Mouse (Mus musculus) T-helper 2 cell (primary cell): Measurements from ENCODE around the gene Wdr18.

ENCODE experiments used
- in situ Hi-C: fragments of 300-600 bp; cut with MboI, MseI; formaldehyde crosslinking; loops from one replicate; pipeline ENCODE4 v1.15.1; 2025; ENCODE audit warnings: high pct_unique_total_duplicates

Wdr18 gene

DNA sequence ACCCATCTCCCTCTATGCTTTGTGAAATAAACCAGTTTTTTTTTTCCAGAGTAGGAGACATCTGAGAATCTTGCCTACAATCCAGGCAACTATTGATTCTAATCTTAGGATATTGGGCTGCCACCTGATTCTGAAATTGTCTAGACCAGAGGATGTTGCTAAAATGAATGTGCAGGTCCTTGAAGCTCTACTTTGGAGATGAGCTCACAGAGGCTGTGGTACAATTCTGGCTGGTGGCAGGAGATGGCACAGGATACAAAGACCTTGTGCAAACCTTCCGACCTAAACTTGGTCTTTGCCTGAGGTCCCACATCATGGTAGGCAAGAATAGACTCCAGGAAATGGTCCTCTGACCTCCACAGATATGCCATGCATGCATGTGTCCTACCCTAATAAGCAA, 35.7 kb downstream of the Wdr18 start:
- in situ Hi-C loops: loop anchor here (5.0 to 10.0 kb wide), 2 partner anchors 37 to 119 kb away; partner anchors contain the start of gene Stk11

DNA sequence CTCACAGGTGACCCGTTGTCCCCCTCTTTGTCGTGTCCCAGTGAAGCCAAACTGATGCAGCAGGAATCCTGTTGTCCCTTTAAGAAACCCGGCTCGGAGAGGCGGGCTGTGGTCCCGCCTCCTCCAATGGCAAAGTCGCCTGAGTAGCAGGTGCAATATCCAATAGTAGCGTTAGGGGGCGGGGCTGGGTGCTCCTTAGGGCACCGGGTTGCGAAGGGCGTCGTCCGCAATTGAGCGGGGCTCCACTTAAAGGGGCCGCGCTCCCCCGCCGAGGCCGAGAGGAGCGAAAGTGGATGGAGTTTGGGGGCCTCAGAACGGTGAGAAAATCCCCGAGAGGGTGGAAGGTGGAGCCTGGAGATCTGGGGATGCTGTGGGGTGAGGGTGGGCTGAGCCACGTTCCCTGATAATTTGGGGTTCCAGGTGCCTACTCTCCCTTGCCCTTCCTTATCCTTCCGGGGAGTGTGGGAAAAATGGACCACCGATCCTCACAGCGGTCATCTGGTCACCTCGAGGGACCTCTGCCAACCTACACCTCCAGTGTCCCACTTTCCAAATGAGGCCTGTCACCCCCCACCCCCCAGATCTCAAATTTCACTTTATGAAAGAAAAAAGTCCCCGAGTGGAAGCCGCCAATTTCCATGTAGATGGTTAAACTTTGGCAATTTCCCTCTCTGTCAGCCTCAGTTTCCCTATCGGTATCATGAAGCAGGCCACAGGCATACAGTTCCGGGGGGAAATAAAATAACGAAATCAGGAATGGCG, 36.5 kb downstream of the Wdr18 start, which contains the start of gene Abca7:
Abca7 (plus strand) TSS at position 223 of the 762 bp plus-strand sequence.
- in situ Hi-C loops: loop anchor here (5.0 to 10.0 kb wide), 2 partner anchors 36 to 118 kb away; partner anchors contain the start of gene Stk11

DNA sequence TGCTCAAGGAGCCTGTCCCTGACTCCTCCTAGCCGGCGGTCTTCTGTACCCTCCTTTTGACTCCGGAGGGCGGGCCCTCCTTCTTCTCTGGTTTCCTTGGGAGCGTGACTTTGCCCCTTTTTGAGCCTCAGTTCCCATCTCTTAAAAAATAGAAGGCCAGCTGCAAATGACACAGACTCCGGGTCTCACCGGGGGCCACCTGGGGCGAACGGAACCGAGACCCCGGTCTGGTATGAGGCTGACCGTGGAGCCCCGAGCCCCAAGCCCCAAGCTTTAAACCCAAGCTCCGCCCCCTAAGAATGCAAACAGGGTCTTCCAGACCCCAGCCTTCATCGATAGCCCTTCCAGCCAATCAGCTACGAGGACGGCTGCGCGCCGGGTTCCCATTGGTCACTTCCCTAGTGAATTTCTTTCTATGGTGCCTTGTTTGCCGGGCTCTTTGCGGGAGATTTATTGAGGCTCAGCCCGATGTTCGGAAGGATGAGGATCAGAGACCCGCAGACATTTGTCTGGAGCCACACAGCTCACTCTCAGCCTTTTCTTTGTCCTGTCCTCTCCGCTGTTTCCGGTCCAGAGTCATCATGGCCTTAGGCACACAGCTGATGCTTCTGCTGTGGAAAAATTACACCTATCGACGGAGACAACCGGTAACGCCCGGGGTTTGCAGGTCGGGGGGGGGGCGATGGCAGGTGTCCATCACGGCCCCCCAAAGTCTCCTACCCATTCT, 37.2 kb downstream of the Wdr18 start:
- in situ Hi-C loops: loop anchor here (5.0 to 10.0 kb wide), 2 partner anchors 35 to 118 kb away; partner anchors contain the start of gene Stk11

DNA sequence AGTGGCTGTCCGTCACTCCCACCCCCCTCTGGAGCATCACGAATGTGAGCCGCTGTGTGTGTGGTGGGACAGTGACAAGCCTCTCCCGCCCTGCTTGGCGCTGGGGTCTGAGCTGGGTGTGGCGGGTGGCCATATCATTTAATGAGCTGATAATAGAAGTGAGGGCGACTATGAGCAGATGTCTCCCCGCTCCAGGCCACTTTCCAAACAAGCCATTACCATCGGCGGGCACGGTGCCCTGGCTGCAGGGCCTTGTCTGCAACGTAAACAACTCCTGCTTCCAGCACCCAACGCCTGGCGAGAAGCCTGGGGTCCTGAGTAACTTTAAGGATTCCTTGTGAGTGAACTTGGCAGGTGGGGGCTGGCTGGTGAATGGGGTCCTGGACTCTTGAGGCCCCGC, 37.9 kb downstream of the Wdr18 start:
- in situ Hi-C loops: loop anchor here (5.0 to 10.0 kb wide), 2 partner anchors 34 to 117 kb away; partner anchors contain the start of gene Stk11

- in situ Hi-C loops: no loop called here
Measured at GRCm38 (mm10) chr10:80001945-80002344, 42.0 kb downstream of the Wdr18 start.

DNA sequence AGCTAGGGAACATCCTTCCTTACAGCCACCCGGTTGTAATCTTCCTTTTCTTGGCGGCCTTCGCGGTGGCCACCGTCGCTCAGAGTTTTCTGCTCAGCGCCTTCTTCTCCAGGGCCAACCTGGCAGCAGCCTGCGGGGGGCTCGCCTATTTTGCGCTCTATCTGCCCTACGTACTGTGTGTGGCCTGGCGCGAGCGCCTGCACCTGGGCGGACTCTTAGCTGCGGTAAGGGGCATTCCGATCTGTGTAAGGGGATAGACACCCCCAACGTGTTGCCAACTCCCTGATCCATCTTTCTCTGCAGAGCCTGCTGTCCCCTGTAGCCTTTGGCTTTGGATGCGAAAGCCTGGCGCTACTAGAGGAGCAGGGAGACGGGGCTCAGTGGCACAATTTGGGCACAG, 42.9 kb downstream of the Wdr18 start:
- in situ Hi-C loops: no loop called here

GRCm38 (mm10) chr10:80003374-80004232, 43.7 kb downstream of the Wdr18 start:
- in situ Hi-C loops: no loop called here

GRCm38 (mm10) chr10:80004233-80004705, 44.3 kb downstream of the Wdr18 start:
- in situ Hi-C loops: no loop called here

GRCm38 (mm10) chr10:80011740-80012139, 51.8 kb downstream of the Wdr18 start:
- in situ Hi-C loops: no loop called here

GRCm38 (mm10) chr10:80013609-80014008, 53.7 kb downstream of the Wdr18 start:
- in situ Hi-C loops: no loop called here

DNA sequence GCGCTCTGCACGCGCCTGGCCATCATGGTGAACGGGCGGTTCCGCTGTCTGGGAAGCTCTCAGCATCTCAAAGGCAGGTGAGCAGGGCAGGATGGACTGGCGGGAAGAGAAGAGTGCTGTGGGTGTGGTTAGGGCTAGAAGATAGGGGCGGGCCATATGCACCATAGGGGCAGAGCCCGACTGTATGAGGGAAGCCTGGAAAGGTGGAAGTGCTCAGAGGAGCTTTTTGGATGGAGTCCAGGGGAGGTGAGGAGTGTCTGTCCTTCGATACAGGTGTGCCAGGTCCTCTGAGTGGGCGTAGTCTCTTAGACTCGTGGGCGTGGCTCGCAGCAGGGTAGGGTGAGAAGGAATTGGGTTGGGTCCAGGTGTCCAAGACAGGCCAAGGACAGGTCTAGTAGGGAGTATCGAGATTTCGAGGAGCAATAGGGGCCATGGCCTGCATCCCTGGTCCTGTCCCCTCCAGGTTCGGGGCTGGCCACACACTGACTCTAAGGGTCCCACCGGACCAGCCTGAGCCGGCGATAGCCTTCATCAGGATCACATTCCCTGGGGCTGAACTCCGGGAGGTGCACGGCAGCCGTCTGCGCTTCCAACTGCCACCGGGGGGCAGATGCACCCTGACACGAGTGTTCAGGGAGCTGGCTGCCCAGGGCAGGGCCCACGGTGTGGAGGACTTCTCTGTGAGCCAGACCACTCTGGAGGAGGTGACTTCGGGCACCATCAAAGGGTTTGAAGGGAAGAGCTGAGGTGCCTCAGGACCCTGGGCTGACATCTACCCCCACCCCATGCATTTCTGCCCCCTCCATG, 54.7 kb downstream of the Wdr18 start:
- in situ Hi-C loops: no loop called here

- in situ Hi-C loops: no loop called here
Measured at GRCm38 (mm10) chr10:80015583-80015982, 55.6 kb downstream of the Wdr18 start.

- in situ Hi-C loops: no loop called here
Measured at GRCm38 (mm10) chr10:80016511-80016910, 56.6 kb downstream of the Wdr18 start, which contains the start of gene Arhgap45. TSS of gene Arhgap45 (plus strand) at chr10:80016653.

DNA sequence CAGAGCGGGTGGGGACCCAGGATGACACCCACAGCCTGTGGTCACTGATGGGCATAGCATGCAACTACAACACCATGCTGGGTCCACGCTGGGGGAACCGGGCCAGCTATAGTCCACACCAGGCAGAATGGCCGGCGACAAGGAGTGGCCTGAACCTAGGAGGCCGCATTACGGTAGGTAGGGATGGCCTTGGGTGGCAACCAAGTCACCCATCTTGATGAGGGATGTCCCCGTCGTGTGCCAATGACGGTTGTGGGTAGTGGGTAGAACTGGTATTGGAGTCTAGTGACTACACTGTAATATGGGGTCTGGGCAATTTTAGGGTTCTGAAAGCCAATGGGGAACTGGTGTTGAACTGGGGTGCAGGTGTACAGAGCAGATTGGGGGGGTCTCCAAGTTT, 57.0 kb downstream of the Wdr18 start:
- in situ Hi-C loops: no loop called here

- in situ Hi-C loops: no loop called here
Measured at GRCm38 (mm10) chr10:80017361-80017760, 57.4 kb downstream of the Wdr18 start.

- in situ Hi-C loops: no loop called here
Measured at GRCm38 (mm10) chr10:80017771-80018170, 57.8 kb downstream of the Wdr18 start.

DNA sequence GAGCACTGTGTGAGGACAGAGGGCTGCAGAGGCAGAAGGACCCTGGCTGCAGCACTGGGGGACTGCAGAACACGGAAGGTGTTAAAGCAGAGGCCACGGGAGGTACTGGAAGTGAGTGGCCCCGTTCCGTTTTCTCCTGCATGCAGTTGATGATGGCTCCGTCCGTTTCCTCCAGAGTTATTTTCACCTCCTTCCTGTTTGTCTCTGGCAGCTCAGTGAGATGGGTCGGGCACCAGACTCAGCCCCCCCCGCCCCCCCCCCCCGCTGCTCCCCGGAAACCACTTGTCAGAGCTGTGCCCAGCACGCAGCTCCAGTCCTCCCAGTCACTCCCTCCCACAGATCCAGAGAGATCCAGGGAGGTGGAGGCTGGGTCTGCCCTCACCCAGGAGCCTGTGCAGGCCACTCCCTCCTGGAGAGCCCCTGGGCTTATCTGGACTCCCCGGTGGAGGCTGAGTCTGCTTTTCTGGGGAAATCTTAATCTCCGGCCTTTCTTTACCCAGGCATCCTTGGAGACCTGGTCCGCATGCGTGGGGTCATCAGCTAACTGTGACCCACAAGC, 58.9 kb downstream of the Wdr18 start:
- in situ Hi-C loops: no loop called here

- in situ Hi-C loops: no loop called here
Measured at GRCm38 (mm10) chr10:80019471-80020131, 59.6 kb downstream of the Wdr18 start.
